Mouse (Mus musculus) midbrain, embryonic 10.5 days (tissue): ENCODE measurements at regions not wholly inside any gene's neighbourhood (a gene's known extent, or its start where the extent isn't known, plus 50 kb on each side); places are given as distances from the start of the nearest gene placed in this dataset.
A peak's percentile ranks its signal among the peaks of the same experiment; 100 is the strongest.

Source experiments
- DNase-seq: peaks from one replicate; pipeline ENCODE4 v3.0.0-alpha.2; 2017; ENCODE audit warnings: low spot score
- H3K27ac ChIP-seq: fragments of 300-500 bp; sonication (generic); replicated peaks from 2 replicates; pipeline ENCODE4 v1.5.1; 2016; ENCODE audit warnings: mild to moderate bottlenecking
- H3K27me3 ChIP-seq: fragments of 300-500 bp; sonication (generic); 2 replicates; pipeline ENCODE4 v1.6.1; 2016; ENCODE audit warnings: low read depth, mild to moderate bottlenecking; ENCODE audit not compliant: poor library complexity, severe bottlenecking
- H3K36me3 ChIP-seq: fragments of 300-500 bp; sonication (generic); 2 replicates; pipeline ENCODE4 v1.6.1; 2016; ENCODE audit warnings: mild to moderate bottlenecking, moderate library complexity
- H3K4me1 ChIP-seq: fragments of 300-500 bp; sonication (generic); 2 replicates; pipeline ENCODE4 v1.6.1; 2016
- H3K4me3 ChIP-seq: fragments of 300-500 bp; sonication (generic); 2 replicates; pipeline ENCODE4 v1.5.1; 2016; ENCODE audit warnings: mild to moderate bottlenecking, moderate library complexity
- H3K9me3 ChIP-seq: fragments of 300-500 bp; sonication (generic); replicated peaks from 2 replicates; pipeline ENCODE4 v1.6.1; 2016; ENCODE audit warnings: mild to moderate bottlenecking
- WGBS: fragments of 180-500 bp; shearing (Covaris S2); methylation state at CpG from one replicate; pipeline ENCODE4 v1.1.7; 2016; 5-methylcytosine and 5-hydroxymethylcytosine counted together

- 77% methylated on average over 9 of the region's 9 CpGs for WGBS
- Histone ChIP-seq H3K27me3 (no peaks in the 10 kb centered on the region), H3K9me3 (no peaks in the 10 kb centered on the region), H3K36me3 (no peaks in the 10 kb centered on the region), H3K4me3 (no peak overlapping the region), H3K27ac (no peak overlapping the region), H3K4me1 (no peaks in the 10 kb centered on the region)
- no peak for DNase-seq
These were observed 91.2 kb downstream of the Srek1 start for GRCm38 (mm10) chr13:103683169-103683568.

DNA sequence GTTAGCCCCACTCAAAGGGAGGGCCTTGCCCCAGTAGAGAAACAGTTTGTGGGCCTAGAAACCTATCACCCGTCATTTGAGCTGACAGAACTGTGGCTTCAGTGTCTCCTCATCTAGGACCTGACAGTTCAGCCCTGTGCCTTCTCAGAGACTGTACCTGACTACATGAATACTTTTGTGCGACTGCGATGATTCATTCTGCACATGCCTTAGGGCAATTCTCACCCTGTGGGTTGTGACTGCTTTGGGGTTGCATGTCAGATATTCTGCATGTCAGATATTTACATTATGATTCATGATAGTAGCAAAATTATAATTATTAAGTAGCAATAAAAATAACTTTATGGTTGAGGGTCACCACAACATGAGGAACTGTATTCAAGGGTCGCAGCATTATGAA, 93.7 kb downstream of the Srek1 start:
- 92% methylated on average over 4 of the region's 4 CpGs for WGBS
- H3K4me1 ChIP-seq: peaks cover 7% of the 10 kb centered on the region; the same call in 1 of the 2 replicates
- H3K27ac ChIP-seq: no peak overlapping the region
- no peak overlapping the region for H3K4me3 ChIP-seq
- no peaks in the 10 kb centered on the region for H3K27me3 ChIP-seq
- no peaks in the 10 kb centered on the region for H3K36me3 ChIP-seq
- no peaks in the 10 kb centered on the region for H3K9me3 ChIP-seq
- DNase-seq: no peak

DNA sequence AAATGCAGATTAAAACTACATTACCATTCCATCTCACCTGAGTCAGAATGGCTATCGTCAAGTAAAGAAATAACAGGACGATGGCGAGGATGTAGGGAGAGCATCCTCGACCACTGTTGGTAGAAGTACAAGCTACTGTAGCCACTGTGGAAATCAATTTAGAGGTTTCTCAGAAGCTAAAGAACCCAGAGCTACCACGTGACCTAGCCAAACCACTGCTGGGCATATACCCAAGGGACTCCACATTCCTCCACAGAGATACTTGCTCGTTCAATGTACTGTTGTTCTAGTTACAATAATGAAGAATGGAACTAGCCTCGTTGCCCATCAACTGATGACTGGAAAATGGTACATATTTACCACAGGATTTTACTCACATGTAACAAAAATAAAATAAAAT, 94.4 kb downstream of the Srek1 start:
- Histone ChIP-seq H3K27me3 (no peaks in the 10 kb centered on the region), H3K9me3 (no peaks in the 10 kb centered on the region), H3K4me1 (peaks cover 7% of the 10 kb centered on the region; the same call in 1 of the 2 replicates), H3K36me3 (no peaks in the 10 kb centered on the region), H3K4me3 (no peak overlapping the region), H3K27ac (no peak overlapping the region)
- DNase-seq: no peak
- 89% methylated on average over 7 of the region's 7 CpGs for WGBS

- no peaks in the 10 kb centered on the region for H3K9me3 ChIP-seq
- DNase-seq: no peak
- 68% methylated on average over 13 of the region's 13 CpGs for WGBS
- H3K27me3 ChIP-seq: no peaks in the 10 kb centered on the region
- H3K36me3 ChIP-seq: no peaks in the 10 kb centered on the region
- H3K4me3 ChIP-seq: no peak overlapping the region
- no peak overlapping the region for H3K27ac ChIP-seq
- H3K4me1 ChIP-seq: peaks cover 11% of the 10 kb centered on the region
These were observed 97.6 kb downstream of the Srek1 start for GRCm38 (mm10) chr13:103676831-103677230.

GRCm38 (mm10) chr13:103676221-103676620, 98.2 kb downstream of the Srek1 start:
- Histone ChIP-seq H3K36me3 (no peaks in the 10 kb centered on the region), H3K9me3 (no peaks in the 10 kb centered on the region), H3K4me3 (no peak overlapping the region), H3K27ac (no peak overlapping the region), H3K4me1 (peaks cover 11% of the 10 kb centered on the region), H3K27me3 (no peaks in the 10 kb centered on the region)
- WGBS: 88% methylated on average over 5 of the region's 5 CpGs
- no peak for DNase-seq

- Histone ChIP-seq H3K27ac (no peak overlapping the region), H3K36me3 (no peaks in the 10 kb centered on the region), H3K4me1 (peaks cover 4% of the 10 kb centered on the region; the same call in 1 of the 2 replicates), H3K4me3 (no peak overlapping the region), H3K27me3 (no peaks in the 10 kb centered on the region), H3K9me3 (no peaks in the 10 kb centered on the region)
- DNase-seq: no peak
These were observed 103.8 kb downstream of the Srek1 start for GRCm38 (mm10) chr13:103670611-103671010.

GRCm38 (mm10) chr13:103669856-103670255, 104.6 kb downstream of the Srek1 start:
- Histone ChIP-seq H3K27me3 (no peaks in the 10 kb centered on the region), H3K36me3 (no peaks in the 10 kb centered on the region), H3K27ac (no peak overlapping the region), H3K9me3 (no peaks in the 10 kb centered on the region), H3K4me1 (peaks cover 4% of the 10 kb centered on the region; the same call in 1 of the 2 replicates), H3K4me3 (no peak overlapping the region)
- WGBS: 87% methylated on average over 4 of the region's 4 CpGs
- DNase-seq: no peak

GRCm38 (mm10) chr13:103667749-103668148, 106.7 kb downstream of the Srek1 start:
- H3K27me3 ChIP-seq: no peaks in the 10 kb centered on the region
- no peak for DNase-seq
- no peak overlapping the region for H3K27ac ChIP-seq
- no peaks in the 10 kb centered on the region for H3K36me3 ChIP-seq
- H3K4me3 ChIP-seq: no peak overlapping the region
- H3K9me3 ChIP-seq: no peaks in the 10 kb centered on the region
- 87% methylated on average over 2 of the region's 2 CpGs for WGBS
- peaks cover 4% of the 10 kb centered on the region; the same call in 1 of the 2 replicates for H3K4me1 ChIP-seq

DNA sequence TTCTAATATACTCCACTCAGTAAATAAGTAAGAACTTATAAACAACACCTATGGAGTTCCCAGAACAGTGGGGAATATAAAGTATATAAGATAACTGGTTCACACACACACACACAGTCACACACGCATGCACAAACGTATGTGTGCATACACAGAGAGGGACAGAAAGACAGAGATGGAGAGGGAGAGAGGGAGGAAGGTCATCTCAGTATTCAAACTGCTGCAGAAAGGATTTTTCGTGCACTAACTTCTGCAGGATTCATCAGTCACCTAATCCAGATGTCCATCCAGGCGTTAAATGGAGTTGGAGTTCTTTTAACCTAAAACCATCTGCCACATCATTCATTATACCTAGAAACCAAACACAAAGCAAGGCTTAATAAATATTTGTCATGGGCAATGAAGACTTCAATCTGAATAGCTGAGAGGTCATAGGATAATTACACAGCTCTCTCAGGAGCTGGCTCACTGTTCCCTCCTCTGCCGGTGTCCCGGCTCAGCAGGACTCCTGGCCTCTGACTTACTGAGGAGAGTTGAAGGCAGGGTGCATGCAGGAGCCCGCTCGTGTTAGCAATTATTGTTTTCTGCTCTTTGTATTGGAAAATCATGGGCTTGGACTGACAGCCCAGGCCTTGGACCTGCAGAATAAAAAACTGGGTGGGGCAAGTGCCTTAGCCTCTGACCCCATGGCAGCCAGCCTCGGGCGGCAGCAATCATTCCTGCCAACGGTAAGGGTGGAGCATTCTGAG, 114.0 kb downstream of the Srek1 start:
- no peaks in the 10 kb centered on the region for H3K9me3 ChIP-seq
- H3K27me3 ChIP-seq: peaks cover 6% of the 10 kb centered on the region
- peaks cover 19% of the 10 kb centered on the region for H3K4me1 ChIP-seq
- peak; percentile 21 for DNase-seq
- no peaks in the 10 kb centered on the region for H3K36me3 ChIP-seq
- H3K27ac ChIP-seq: no peak overlapping the region
- 22% methylated on average over 11 of the region's 11 CpGs for WGBS
- no peak overlapping the region for H3K4me3 ChIP-seq

DNA sequence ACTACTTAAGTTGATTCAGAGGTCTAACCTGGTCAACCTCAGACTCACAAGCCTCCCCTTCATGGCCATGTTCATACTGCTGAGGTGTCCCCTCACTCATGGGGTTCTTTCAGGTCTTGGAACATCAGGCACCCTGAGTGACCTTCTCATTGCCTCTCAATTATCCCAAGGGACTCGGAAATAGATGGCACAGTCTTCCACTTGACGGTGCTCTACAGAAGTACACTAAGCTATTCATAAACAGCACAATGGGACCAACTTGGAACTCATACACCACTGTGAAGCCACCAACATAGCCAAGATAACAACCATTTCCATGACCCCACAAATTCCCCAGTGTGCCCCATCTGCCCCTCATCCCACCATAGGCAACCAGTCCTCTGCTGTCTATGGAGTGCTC, 118.4 kb downstream of the Srek1 start:
- Histone ChIP-seq H3K4me3 (no peak overlapping the region), H3K27me3 (peaks cover 6% of the 10 kb centered on the region), H3K4me1 (peaks cover 16% of the 10 kb centered on the region), H3K27ac (no peak overlapping the region), H3K36me3 (no peaks in the 10 kb centered on the region), H3K9me3 (no peaks in the 10 kb centered on the region)
- DNase-seq: no peak
- WGBS: 97% methylated on average over 2 of the region's 2 CpGs

DNA sequence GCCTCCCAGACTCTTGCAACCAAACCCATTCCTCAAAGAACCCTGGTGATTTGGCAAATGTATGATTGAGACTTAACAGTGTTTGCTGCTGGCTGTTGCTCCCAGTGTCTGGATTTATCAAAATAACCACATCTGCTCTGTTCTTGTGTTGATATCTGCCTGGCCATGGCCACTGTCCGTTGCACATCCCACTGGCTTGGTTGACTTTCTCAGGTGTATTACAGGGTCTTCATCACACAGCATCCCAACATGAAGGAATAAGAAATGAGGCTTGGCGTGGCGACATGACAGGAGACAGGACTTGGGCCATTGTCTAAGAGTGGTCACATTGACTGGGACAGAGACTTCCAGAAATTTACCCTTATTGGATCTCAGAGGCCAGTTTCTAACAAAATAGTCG, 121.2 kb downstream of the Srek1 start:
- Histone ChIP-seq H3K9me3 (no peaks in the 10 kb centered on the region), H3K36me3 (no peaks in the 10 kb centered on the region), H3K4me1 (no peaks in the 10 kb centered on the region), H3K27me3 (no peaks in the 10 kb centered on the region), H3K4me3 (no peak overlapping the region), H3K27ac (no peak overlapping the region)
- 91% methylated on average over 4 of the region's 4 CpGs for WGBS
- no peak for DNase-seq

GRCm38 (mm10) chr13:103649383-103649782, 125.0 kb downstream of the Srek1 start:
- Histone ChIP-seq H3K4me3 (no peak overlapping the region), H3K27me3 (no peaks in the 10 kb centered on the region; the same call in 1 of the 2 replicates)
- WGBS: 96% methylated on average over 3 of the region's 3 CpGs

GRCm38 (mm10) chr13:103648016-103648415, 126.4 kb downstream of the Srek1 start:
- H3K36me3 ChIP-seq: no peaks in the 10 kb centered on the region
- DNase-seq: no peak
- H3K27me3 ChIP-seq: no peaks in the 10 kb centered on the region; the same call in 1 of the 2 replicates
- H3K4me3 ChIP-seq: no peak overlapping the region
- H3K9me3 ChIP-seq: no peaks in the 10 kb centered on the region
- peaks cover 17% of the 10 kb centered on the region for H3K4me1 ChIP-seq
- no peak overlapping the region for H3K27ac ChIP-seq
- WGBS: 79% methylated on average over 4 of the region's 4 CpGs

More at GRCm38 (mm10) chr13:103649383-103649782, 125.0 kb downstream of the Srek1 start:
- Histone ChIP-seq H3K36me3 (no peaks in the 10 kb centered on the region), H3K27ac (no peak overlapping the region), H3K9me3 (no peaks in the 10 kb centered on the region), H3K4me1 (peaks cover 4% of the 10 kb centered on the region; the same call in 1 of the 2 replicates)
- no peak for DNase-seq
